Mouse (Mus musculus): Measurements from ENCODE around the gene Lrrc42. TPM values are rescaled to one million over a fixed set of nuclear protein-coding genes. Genes with fewer than 3 reads are reported as not detected.

The Lrrc42 gene
- 9.4 and 14.2 TPM in 2 replicates for total RNA-seq (2023)

DNA sequence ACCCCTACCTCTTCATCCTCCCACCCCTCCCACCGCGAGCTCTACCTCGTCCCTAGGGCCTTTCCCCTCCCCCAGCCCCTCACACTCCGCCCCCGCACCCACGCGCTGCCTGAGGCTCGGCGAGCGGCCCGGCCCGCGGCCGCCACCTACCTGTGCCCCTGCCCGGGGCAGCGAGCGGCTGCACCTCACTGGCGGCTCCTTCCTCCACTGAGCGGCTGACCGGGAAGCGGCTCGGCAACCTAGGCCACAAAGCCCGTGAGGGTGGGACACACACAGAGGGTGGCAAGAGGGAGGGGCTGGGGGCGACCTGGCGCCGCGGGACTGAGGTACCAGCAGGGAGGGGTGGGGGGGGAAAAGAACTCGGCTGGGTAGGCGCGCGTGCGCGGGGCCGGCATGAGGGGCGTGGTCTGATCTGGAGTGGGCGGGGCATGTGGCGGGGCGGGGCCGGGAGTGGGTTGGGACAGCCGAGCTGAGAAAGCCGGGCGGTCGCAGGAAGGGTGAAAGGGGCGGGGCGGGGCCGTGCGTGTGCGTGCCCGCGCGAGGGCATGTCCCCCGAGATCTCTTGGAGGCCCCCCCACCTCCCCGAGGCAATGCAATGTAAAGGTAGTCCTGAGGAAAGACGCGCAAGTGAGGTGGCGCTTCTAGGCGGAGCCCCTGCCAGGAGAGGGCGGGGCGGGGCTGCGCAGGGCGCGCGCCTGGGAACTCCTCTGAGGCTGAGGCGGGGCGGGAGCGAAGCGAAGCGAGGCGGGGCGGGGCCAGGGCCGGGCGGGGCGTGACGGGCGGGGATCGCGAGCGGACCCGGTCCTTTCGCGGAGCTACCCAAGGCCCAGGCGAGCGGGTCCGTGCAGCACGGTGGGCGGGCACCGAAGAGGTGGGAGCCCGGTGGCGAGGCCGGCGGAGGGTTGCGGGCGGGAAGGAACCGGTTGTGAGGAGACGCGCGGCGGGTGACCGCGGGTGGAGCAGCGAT lies at the start of gene Lrrc42, which contains the start of gene Hspb11:
Gene Lrrc42 (minus strand): TSS at position 408 of the 967 bp plus-strand sequence.
Gene Hspb11 (plus strand): TSS at position 469 of the 967 bp plus-strand sequence.

DNA sequence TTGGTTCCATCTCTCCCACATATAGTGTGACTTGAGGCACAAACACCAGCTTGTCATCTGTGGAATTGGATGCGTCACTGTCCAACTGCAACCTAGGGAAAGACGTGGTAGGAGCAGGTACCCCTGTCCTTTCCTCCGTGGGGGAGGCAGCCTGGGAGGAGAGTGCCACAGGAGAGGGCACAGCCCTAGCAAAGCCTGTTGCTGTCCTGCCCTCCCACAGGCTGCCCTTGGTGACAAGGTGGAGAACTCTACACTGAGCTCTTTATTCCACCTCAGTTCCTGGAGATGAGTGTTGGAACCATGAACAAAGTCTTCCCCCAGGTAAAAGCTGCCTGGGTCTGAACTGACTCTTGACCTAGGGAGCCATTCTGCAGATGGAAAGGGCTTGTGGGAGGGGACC lies 44.5 kb downstream of the Lrrc42 start, which contains the start of gene Ldlrad1:
Gene Ldlrad1 (plus strand): TSS at position 301 of the 400 bp plus-strand sequence.

Other genes with a start within 250 kb of the Lrrc42 start
- 21.9 and 35.1 TPM in 2 replicates for gene Mrpl37, start 186.7 kb downstream of the Lrrc42 start, total RNA-seq (2023)
- 2.1 and 2.8 TPM in 2 replicates for gene Cyb5rl, start 186.5 kb downstream of the Lrrc42 start, total RNA-seq (2023)
- not detected in 2 replicates for gene Cdcp2, start 156.6 kb downstream of the Lrrc42 start, total RNA-seq (2023)
- gene Tmem59, start 75.1 kb downstream of the Lrrc42 start, total RNA-seq (2023): 138 and 152 TPM in 2 replicates
- gene Tceanc2, start 74.4 kb downstream of the Lrrc42 start, total RNA-seq (2023): 27.1 and 34.5 TPM in 2 replicates
- not detected in 2 replicates for gene Ldlrad1, start 44.4 kb downstream of the Lrrc42 start, total RNA-seq (2023)
- 4.5 and 6.3 TPM in 2 replicates for gene Hspb11, start 61 bp upstream of the Lrrc42 start, total RNA-seq (2023)
- gene Dio1, start 53.6 kb upstream of the Lrrc42 start, total RNA-seq (2023): not detected in 2 replicates
- 51.2 and 54.1 TPM in 2 replicates for gene Yipf1, start 60.8 kb upstream of the Lrrc42 start, total RNA-seq (2023)
- gene Ndc1, start 114.3 kb upstream of the Lrrc42 start, total RNA-seq (2023): 15.4 and 15.6 TPM in 2 replicates
- gene Glis1, start 181.1 kb upstream of the Lrrc42 start, total RNA-seq (2023): 0.82 TPM in 1 of 2 replicates, not detected in the other